Mouse (Mus musculus) kidney, adult 2 months (tissue): ENCODE data around the gene Gramd2.

Experiments
- CTCF ChIP-seq: fragments of 200-500 bp; conservative IDR thresholded peaks from 2 replicates; pipeline ENCODE4 v1.5.1; 2011; ENCODE audit warnings: low read depth, mild to moderate bottlenecking, control low read depth, low read length, moderate library complexity, mixed read lengths; ENCODE audit not compliant: insufficient read depth, insufficient read length
- POLR2A ChIP-seq: fragments of 200-500 bp; IDR thresholded peaks from one replicate; pipeline ENCODE4 v1.6.1; 2011; ENCODE audit warnings: low read depth, low read length, control low read depth

- TF ChIP-seq CTCF: no peak
- no peak for TF ChIP-seq POLR2A
These were observed 47.8 kb downstream of the Gramd2 start for GRCm38 (mm10) chr9:59727569-59728286.
